Mouse (Mus musculus) hindbrain, postnatal 0 days (tissue): ENCODE data around the gene Capn5. TPM values are rescaled to one million over a fixed set of nuclear protein-coding genes. Genes with fewer than 3 reads are reported as not detected.

Experiments used
- ATAC-seq: fragments of 200-750 bp; cut with Nextera tagmentation; 2 replicates; pipeline ENCODE4 v1.8.0; 2017; ENCODE audit warnings: mild to moderate bottlenecking, moderate TSS enrichment, moderate library complexity
- DNase-seq: peaks from one replicate; pipeline ENCODE4 v3.0.0-alpha.2; 2015; ENCODE audit warnings: low spot score
- H3K27ac ChIP-seq: fragments of 300-500 bp; sonication (generic); 2 replicates; pipeline ENCODE4 v1.5.1; 2014; ENCODE audit warnings: mild to moderate bottlenecking
- H3K27me3 ChIP-seq: fragments of 300-500 bp; sonication (generic); 2 replicates; pipeline ENCODE4 v1.6.1; 2014; ENCODE audit warnings: low read length, mixed read lengths; ENCODE audit not compliant: insufficient read depth
- H3K36me3 ChIP-seq: fragments of 300-500 bp; sonication (generic); 2 replicates; pipeline ENCODE4 v1.6.1; 2014; ENCODE audit warnings: low read length, mixed read lengths; ENCODE audit not compliant: insufficient read depth
- H3K4me1 ChIP-seq: fragments of 300-500 bp; sonication (generic); 2 replicates; pipeline ENCODE4 v1.6.1; 2014; ENCODE audit warnings: antibody characterized with exemption, low read length, mixed read lengths; ENCODE audit not compliant: insufficient read depth
- H3K4me2 ChIP-seq: fragments of 300-500 bp; sonication (generic); 2 replicates; pipeline ENCODE4 v1.6.1; 2014; ENCODE audit warnings: low read depth, mild to moderate bottlenecking, low read length, moderate library complexity, mixed read lengths
- H3K4me3 ChIP-seq: fragments of 300-500 bp; sonication (generic); 2 replicates; pipeline ENCODE4 v1.5.1; 2014; ENCODE audit warnings: low read length
- H3K9ac ChIP-seq: fragments of 300-500 bp; sonication (generic); replicated peaks from 2 replicates; pipeline ENCODE4 v1.6.1; 2014; ENCODE audit warnings: mild to moderate bottlenecking, low read length, moderate library complexity, mixed read lengths
- H3K9me3 ChIP-seq: fragments of 300-500 bp; sonication (generic); 2 replicates; pipeline ENCODE4 v1.6.1; 2016; ENCODE audit warnings: low read length, mixed read lengths
- CTCF ChIP-seq: IDR thresholded peaks from 2 replicates; pipeline ENCODE4 v1.5.1; 2016; ENCODE audit warnings: antibody characterized with exemption, control low read depth, low read depth
- WGBS: fragments of 180-500 bp; shearing (Covaris S2); extraction: QIAGEN DNeasy Blood & Tissue Kit; methylation state at CpG from one replicate; pipeline ENCODE4 v1.1.7; 2014; 5-methylcytosine and 5-hydroxymethylcytosine counted together
- polyA plus RNA-seq: library from polyadenylated mRNA; unstranded; fragments of >200 nt; fragmentation: Nextera tagmentation; extraction: Ambion mirVana; gene quantifications from 2 replicates; pipeline ENCODE4 v1.2.1, GENCODE M21; 2015
- total RNA-seq: library from RNA; depleted of rRNA; stranded (reverse); fragments of >200 nt; gene quantifications from 2 replicates; pipeline ENCODE4 v1.2.3, GENCODE M21; 2014

Capn5 gene
- total and polyA plus RNA-seq, 2 experiments from 2014 or later = 23.0 to 48.5 TPM

DNA sequence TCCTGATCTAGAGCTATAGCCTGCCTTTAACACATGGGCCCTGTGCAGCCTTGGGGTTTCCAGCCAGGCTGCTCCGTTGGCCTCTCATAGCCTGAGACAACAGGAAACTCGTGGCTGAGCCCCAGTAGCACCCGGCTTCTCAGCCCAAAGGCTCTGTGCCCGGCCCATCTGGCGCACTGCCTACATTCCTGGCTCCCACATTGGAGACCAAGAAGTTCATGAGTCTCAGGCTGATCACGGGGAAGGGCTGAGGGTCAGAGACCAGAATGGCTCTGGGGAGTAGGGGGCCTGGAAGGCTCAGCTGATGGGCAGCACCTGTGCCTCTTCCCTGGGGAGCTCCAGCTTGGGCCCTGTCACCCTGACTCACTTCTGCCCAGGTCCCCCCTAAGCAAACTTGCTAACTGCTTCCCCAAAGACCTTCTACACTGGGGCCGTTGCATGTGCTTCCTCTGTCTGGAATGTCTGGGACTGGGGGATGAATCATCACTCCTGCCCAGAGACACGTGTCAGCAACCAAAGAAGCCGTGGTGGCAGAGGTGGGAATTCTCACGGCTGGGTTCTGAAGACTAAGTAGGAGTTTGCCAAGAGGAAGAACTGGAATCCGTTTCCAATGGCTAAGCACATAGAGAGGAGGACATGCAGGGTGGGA lies 60.9 kb downstream of the Capn5 start:
- no peaks in the 10 kb centered on the region for H3K9me3 ChIP-seq
- no peaks in the 10 kb centered on the region for H3K4me1 ChIP-seq
- DNase-seq = peak; percentile 56
- no peaks in the 10 kb centered on the region for H3K27me3 ChIP-seq
- TF ChIP-seq CTCF = no peak
- H3K4me2 ChIP-seq = no peak overlapping the region
- WGBS = 46% methylated on average over 11 of the region's 11 CpGs
- H3K4me3 ChIP-seq = no peak overlapping the region
- no peak overlapping the region for H3K9ac ChIP-seq
- H3K27ac ChIP-seq = no peak overlapping the region
- no peaks in the 10 kb centered on the region for H3K36me3 ChIP-seq
- no peak for ATAC-seq

DNA sequence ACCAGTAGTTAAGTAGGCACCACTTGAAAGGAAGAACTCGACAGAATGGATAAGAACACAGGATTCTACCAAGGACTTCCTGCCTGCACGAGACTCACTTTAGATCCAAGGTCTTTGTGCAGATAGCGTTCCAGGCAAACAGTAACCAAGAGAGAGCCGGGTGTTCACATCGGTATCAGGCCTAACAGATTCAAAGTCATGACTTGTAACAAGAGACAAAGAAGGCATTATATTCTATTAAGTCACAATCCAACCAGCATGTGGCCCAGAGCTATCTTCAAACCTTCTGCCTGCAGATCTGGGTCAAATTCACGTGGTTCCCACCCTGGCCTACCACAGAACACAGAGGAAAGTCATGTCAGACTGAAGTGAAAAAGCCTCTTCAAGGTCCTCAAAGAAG lies 63.4 kb downstream of the Capn5 start:
- H3K27me3 ChIP-seq = 0 out of 2 replicates have a peak, but pooled peaks cover 8% of the 10 kb centered on the region
- H3K4me2 ChIP-seq = no peak overlapping the region
- no peak overlapping the region for H3K27ac ChIP-seq
- H3K36me3 ChIP-seq = no peaks in the 10 kb centered on the region
- H3K9ac ChIP-seq = no peak overlapping the region
- TF ChIP-seq CTCF = no peak
- DNase-seq (no peak), ATAC-seq (no peak)
- H3K4me1 ChIP-seq = 0 out of 2 replicates have a peak, but pooled peaks cover 5% of the 10 kb centered on the region
- no peak overlapping the region for H3K4me3 ChIP-seq
- no peaks in the 10 kb centered on the region for H3K9me3 ChIP-seq
- 70% methylated on average over 6 of the region's 6 CpGs for WGBS

DNA sequence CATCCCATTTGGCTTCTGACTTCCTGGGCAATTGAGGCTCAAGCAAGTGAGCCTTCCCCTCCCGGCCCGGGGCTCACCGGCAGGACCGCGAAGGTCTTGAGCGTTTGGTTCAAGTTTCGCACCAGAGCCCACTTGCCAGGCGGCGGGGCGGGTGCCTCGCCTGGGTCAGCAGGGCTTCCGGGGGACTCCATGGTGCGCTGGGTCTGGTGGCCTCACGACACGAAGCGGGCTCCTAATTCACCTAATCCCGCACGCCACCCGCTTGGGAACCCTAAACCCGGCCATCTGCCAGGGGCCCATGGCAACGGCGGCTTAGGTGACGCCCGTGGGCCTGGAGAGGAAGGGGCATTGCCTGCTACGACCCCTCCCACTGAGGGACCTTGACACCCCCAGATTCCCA lies 66.8 kb downstream of the Capn5 start:
- ATAC-seq = no peak
- WGBS = 15% methylated on average over 25 of the region's 25 CpGs
- no peak for TF ChIP-seq CTCF
- Histone ChIP-seq H3K4me1 (0 out of 2 replicates have a peak, but pooled peaks cover 5% of the 10 kb centered on the region), H3K9ac (no peak overlapping the region; the same call in 1 of the 2 replicates), H3K4me2 (peak overlapping the region; percentile 42), H3K9me3 (no peaks in the 10 kb centered on the region), H3K27ac (no peak overlapping the region), H3K27me3 (0 out of 2 replicates have a peak, but pooled peaks cover 8% of the 10 kb centered on the region), H3K4me3 (no peak overlapping the region; the same call in 1 of the 2 replicates), H3K36me3 (no peaks in the 10 kb centered on the region)
- DNase-seq = no peak

DNA sequence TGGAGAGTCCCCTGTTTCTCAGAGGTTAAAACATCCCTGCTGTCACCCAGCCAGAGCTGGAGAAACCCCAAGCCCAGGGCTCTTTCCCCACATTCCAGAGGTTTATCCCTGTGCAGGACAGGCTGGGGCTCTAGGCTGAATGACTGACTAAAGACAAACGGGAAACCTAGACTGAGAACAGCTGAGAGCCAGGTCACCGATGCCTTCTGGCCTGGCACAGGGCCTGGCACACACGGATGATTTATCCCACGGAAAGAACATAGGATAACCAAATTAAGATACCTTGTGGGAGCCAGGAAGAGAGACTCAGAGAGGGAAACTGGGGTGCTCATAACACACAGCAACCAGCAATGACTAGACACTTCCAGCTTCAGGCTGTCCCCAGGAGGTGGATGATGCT lies 68.3 kb downstream of the Capn5 start:
- ATAC-seq = no peak
- no peak for DNase-seq
- TF ChIP-seq CTCF = no peak
- Histone ChIP-seq H3K4me2 (no peak overlapping the region), H3K27me3 (0 out of 2 replicates have a peak, but pooled peaks cover 8% of the 10 kb centered on the region), H3K4me3 (no peak overlapping the region), H3K4me1 (0 out of 2 replicates have a peak, but pooled peaks cover 5% of the 10 kb centered on the region), H3K9ac (no peak overlapping the region), H3K9me3 (no peaks in the 10 kb centered on the region), H3K36me3 (no peaks in the 10 kb centered on the region), H3K27ac (no peak overlapping the region)
- 57% methylated on average over 4 of the region's 4 CpGs for WGBS

DNA sequence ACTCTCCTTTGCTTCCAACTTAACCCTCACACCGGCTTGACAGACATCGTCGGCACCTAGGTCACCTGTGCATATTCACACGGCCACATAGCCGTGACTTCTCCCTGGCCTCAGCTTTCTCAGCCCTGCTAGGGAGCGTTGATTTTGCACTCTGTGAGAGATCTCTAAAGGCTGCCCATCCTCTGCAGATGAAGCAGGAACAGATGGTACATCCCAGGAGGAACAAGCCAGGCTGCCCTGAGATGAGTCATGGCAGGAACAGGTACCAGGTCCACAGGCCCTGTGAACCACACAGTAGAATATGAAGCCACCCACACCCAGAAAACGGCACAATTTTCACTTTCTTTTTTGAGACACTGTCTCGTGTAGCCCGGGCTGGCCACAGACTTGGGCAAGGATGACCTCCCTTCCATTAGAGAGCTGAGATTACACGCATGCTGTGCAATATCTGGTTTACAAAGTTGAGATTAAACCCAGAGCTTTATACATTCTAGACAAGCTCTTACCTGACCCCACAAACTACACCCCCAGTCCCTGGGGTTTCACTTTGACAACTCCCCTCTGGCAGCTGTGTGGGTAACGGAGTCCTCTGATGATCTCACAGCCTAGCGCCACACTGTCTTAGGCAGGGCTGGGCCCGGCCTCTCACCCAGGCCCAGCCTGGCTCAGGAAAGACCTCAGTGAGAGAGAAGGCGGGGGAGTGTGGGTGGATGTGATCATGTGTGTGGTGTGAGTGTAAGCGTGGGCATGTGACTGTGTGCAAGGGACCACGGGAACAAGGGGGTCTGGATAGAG lies 69.2 kb downstream of the Capn5 start:
- Histone ChIP-seq H3K4me1 (0 out of 2 replicates have a peak, but pooled peaks cover 5% of the 10 kb centered on the region), H3K36me3 (no peaks in the 10 kb centered on the region), H3K27ac (no peak overlapping the region), H3K4me3 (no peak overlapping the region), H3K4me2 (no peak overlapping the region), H3K9me3 (no peaks in the 10 kb centered on the region), H3K9ac (no peak overlapping the region), H3K27me3 (0 out of 2 replicates have a peak, but pooled peaks cover 8% of the 10 kb centered on the region)
- no peak for TF ChIP-seq CTCF
- no peak for DNase-seq
- 0 out of 2 replicates have a peak, but pooled peaks have one; percentile 3 for ATAC-seq
- WGBS = 85% methylated on average over 16 of the region's 16 CpGs

DNA sequence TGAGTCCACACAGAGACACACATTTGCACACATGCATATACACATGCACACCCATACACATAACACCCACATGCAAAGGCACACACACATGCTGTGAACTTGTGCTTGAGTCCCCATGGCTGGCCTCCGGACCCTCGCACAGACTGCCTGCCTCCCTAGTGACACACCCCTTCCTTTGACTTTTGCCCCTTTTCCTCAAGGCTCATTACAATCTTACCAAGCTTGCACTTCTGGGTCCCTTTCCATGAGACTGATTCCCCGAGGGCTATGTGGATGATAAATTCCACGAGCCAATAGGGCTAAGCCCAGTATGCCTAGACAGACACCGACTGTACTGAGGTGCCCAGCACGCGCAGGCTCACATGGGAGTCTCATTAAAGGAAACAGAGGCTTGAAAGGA lies 71.8 kb downstream of the Capn5 start:
- H3K27ac ChIP-seq = no peak overlapping the region
- H3K9me3 ChIP-seq = no peaks in the 10 kb centered on the region
- no peaks in the 10 kb centered on the region for H3K36me3 ChIP-seq
- H3K9ac ChIP-seq = no peak overlapping the region
- WGBS = 88% methylated on average over 7 of the region's 7 CpGs
- no peak overlapping the region for H3K4me3 ChIP-seq
- 0 out of 2 replicates have a peak, but pooled peaks cover 7% of the 10 kb centered on the region for H3K27me3 ChIP-seq
- DNase-seq (no peak), ATAC-seq (no peak)
- TF ChIP-seq CTCF = no peak
- no peak overlapping the region for H3K4me2 ChIP-seq
- H3K4me1 ChIP-seq = 0 out of 2 replicates have a peak, but pooled peaks cover 9% of the 10 kb centered on the region
